Mouse (Mus musculus): Measurements from ENCODE around the gene Ncor2. TPM values are rescaled to one million over a fixed set of nuclear protein-coding genes. Genes with fewer than 3 reads are reported as not detected.

The Ncor2 gene
- total RNA-seq, 2 experiments from 2014 or later, result 229 to 297 TPM

DNA sequence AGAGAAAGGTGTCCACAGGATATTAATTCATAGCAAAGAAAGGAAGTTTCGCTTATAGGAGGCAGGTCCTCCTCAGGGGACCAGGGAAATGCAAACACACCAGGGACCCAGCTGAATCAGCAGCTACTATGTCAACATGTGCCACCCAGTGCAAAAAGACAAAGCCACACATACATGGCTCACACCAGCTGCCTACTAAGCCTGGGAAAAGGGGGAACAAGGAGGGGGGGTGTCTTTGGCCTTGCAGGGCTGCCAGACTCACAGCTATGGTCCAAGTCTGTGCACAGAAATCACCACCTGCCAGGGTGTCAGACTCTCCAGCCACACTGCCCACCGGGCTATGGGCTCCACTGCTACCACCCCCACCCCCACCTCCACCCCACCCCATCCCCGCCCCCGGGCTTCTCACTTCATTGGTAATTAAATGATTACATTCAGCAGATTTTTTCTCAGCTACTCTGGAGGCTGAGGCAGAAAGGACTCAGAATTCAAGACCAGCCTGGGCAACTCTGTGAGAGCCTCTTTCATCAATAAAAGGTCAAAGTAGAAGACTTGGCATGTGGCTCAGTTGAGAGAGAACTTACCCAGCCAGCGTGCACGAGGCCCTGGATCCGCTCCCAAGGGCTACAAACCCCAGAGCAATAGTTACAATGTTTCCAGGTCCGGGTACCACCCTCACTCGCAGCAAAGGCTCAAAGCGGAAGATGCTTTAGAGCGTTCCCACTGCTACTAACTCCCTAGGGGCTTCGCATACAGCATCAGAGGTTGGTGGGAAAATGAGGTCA lies 6.0 kb downstream of the Ncor2 start:
- DNase-seq (ENCODE audit: extremely low spot score in 1 of 2, low spot score in 1 of 2), result no peak

DNA sequence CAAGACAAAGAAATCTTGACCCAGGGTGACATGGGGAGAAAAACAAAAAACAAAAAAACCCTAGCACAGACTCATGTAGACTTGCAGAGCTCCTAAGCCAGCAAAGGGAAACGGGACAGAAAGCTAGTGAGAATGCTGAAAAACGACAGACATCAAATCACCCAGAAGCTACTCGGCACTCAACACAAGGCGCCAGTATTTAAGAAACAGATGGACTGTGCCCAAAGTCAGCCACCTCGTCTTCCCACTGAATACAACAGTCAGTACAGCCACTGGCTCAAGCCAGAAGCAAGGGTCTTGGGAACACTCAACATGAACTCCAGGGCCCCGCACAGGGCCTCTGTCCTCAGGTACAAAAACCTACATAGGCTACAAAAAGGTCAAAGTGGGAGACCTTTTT lies 7.8 kb downstream of the Ncor2 start:
- DNase-seq (ENCODE audit: extremely low spot score in 1 of 2, low spot score in 1 of 2), result no peak

- DNase-seq (ENCODE audit: extremely low spot score in 1 of 2, low spot score in 1 of 2), result no peak
Observed at GRCm38 (mm10) chr5:125170107-125170842, 8.7 kb downstream of the Ncor2 start.

DNA sequence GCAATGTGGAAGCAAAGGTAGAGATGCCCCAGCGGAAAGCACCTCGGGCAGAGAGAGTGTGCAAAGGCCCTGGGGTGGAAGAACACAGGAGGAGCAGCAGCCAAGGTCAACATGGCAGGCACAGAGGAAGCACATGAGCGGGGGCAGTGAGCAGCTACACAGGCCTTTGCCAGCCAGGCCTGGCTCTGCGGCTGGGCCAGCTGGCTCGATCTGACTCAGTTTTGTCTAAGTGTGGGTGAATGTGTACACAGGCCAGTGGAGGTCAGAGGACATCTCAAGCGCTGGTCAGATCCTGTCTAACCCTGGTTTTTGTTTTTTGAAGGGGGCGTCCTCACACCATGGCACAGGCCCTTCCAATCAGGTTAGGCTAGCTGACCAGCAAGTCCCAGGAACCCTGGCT lies 10.9 kb downstream of the Ncor2 start:
- no peak for DNase-seq (ENCODE audit: extremely low spot score in 1 of 2, low spot score in 1 of 2)

DNA sequence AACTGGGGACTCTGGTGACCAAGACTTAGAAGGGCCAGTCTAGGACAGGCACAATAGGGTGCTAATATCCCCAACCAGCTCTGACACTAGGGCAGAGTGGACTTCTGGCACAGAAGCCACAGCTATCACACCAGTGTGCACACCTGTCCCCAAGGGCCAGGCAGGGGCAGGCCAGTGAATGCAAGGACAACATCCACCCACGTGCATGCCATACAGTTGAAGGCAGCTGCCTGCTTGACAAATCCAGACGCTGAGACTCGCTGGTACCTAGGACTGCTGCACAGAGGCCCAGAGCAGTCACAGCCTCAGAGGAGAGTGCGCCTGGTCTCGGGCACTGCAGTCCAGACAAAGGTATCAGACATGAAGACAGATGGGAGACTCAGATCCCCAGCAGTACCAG lies 11.5 kb downstream of the Ncor2 start:
- no peak for DNase-seq (ENCODE audit: extremely low spot score in 1 of 2, low spot score in 1 of 2)

DNA sequence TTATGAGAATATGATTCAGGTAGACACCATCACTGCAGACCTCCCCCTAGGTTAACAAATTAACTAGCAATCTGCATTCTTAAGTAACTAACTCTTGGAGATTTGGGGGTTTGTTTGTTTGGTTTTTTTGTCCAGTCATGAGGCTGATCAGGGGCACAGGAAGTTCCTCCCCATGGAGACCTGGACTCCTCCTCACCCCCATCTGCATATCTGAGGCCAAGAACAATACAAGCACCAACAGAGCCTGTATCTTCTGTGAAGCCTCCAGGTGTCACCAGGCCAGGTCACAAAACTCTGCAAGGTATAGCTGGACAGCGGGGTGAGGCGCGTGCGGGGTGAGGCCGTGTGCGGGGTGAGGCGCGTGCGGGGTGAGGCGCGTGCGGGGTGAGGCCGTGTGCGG lies 13.0 kb downstream of the Ncor2 start:
- no peak for DNase-seq (ENCODE audit: extremely low spot score in 1 of 2, low spot score in 1 of 2)

DNA sequence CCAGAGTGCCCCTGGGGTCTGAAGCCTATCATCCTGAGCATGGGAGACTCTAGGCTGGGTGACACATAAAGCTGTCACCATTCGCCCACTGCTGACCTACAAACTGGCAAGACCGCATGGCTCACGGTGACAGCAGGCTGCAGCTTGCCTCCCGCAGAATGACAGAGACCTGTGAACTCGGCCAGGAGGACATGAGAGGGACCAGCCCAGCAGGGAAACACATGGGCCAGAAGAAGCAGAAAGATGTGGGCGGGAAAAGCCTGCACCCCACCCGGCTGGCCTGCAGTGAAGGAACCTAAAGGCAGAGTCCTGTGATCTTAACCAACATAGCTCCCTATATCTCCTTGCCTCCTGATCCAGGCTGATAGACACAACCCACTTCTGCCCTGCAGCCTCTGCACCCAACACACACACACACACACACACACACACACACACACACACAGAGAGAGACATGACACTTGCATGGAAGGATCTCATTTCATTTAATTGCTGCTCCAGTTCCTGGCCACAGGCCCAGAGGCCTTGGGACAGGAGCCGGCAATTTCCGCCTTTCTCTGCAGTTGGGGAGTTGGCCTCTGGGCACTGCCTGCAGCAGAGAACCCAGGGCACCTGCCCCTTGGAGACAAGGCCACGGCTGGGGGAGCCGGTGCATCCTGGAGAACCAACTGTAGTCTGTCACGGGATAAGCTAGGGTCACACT lies 14.4 kb downstream of the Ncor2 start:
- no peak for DNase-seq (ENCODE audit: extremely low spot score in 1 of 2, low spot score in 1 of 2)

DNA sequence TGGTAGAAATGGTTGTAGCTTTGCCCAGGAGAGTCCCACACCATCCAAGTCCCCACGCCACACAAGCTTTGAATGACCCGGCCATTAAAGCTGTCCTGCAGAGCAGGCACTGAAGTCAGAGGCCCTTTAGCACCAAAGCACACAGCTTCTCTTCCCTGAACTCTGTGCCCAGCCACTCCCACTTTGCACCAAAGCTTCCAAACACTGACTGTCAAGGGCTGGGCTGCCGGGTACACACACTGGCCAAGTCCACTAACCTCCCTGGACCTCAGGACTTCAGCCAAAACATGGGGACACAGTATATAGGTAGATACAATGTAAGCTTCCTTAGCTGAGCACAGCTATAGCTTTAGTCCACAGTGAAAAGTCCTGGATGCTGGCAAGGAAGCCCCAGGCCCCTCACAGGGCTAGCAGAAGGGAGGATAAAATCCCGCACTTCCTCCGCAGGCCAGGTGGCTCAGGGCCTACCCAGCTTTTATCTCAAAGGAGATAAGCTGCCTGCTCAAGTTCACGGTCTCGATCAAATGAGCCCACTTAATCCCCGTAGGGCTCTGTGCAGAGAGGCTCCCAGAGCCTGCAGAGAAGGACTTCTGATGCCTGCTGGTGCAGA lies 15.5 kb downstream of the Ncor2 start:
- DNase-seq (ENCODE audit: extremely low spot score in 1 of 2, low spot score in 1 of 2), result no peak

DNA sequence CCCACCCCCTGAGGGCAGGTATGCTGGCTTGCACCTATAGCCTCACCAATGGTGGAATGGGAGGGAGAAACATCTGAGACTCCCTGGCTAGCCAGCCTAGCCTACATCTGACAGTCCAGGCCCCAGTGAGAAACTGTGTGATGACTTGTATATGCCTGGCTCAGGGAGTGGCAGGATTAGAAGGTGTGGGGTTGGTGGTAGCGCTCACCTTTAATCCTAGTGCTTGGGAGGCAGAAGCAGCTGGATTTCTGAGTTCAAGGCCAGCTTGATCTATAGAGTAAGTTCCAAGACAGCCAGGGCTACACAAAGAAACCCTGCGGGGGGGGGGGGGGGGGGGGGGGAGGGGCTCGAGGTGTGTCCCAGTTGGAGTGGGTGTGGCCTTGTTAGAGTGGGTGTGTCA lies 16.6 kb downstream of the Ncor2 start:
- DNase-seq (ENCODE audit: extremely low spot score in 1 of 2, low spot score in 1 of 2), result no peak

DNA sequence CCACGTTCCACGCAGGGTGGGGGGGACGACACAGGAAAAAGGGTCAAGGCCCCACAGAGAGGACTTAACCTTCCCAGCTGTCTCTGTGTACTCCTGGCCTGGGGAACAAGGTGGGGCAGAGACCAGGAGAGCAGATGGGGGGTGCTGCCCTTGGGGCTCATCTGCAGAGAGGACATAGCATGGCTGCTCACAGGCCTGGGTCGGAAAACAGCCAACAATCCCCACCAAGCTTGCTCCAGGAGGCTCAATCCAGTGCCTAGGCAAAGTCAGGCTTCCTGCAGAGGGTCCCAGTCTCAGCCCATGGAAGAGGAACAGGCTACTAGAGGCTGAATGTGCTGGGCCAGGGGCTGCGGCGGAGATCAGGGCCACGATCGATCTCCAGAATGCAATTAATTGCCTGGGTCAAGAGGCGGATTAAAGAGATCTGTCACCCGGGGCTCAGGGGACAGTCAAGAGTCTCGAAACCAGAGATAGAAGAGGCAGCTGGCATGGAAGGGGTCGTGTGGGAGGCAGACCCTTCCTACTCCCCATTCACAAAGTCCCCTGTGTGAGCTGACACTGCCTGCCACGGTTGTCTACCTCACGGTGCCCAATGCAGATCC lies 19.1 kb downstream of the Ncor2 start:
- DNase-seq (ENCODE audit: extremely low spot score in 1 of 2, low spot score in 1 of 2), result no peak

DNA sequence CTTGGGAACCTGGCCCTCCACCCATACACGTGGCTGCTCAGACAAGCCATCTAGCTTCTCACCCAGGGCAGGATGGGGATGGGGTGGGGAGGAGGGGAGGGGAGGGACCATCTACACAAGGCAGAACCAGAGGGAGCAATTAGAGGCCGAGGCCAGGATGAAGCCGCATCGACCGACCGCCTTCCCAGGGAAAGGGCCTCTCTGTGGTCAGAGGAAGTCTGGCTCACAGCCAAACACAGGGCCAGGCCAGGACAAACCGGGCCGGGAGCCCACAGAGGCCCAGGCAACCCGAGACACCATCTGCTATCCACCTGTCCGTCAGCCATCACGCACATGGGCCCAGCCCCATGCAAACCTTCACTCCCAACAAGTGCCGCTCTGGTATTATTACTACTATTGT lies 19.7 kb downstream of the Ncor2 start:
- DNase-seq (ENCODE audit: extremely low spot score in 1 of 2, low spot score in 1 of 2), result peak in 1 of 2 experiments; percentile 46

DNA sequence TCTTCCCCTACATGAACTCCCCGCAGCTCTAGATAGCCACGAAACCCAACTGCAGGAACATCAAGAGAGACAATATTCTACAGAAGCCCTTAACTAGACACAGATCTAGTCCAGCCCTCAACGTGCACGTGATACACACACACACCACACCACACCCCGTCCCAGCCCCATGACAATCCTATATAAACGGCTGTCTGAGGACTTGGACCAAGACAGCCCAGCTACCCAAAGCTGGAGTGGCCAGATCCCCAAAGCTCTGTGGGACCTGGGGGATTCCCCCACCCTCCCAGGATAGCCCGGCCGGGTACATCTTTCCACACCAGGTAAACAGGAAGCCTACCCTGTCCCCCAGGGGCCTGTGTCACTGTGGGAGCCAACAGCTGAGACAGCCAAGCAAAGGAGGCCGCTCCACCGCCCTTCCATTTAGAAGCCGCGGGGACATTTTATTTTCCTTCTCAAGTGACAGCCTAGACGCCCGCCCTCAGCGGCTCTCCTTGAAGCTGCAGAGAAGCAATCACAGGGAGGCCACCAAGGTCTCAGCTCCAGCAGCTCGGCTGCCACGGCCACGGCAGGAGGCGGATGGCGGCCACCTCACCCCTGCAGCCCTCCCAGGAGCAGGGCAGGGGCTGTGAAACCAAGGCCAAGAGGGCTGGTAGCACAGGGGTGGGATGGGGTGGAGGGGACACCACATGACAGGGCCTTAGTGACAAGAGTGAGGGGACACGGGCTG lies 20.6 kb downstream of the Ncor2 start:
- no peak for DNase-seq (ENCODE audit: extremely low spot score in 1 of 2, low spot score in 1 of 2)

- no peak for DNase-seq (ENCODE audit: extremely low spot score in 1 of 2, low spot score in 1 of 2)
Observed at GRCm38 (mm10) chr5:125157375-125158033, 21.5 kb downstream of the Ncor2 start.

DNA sequence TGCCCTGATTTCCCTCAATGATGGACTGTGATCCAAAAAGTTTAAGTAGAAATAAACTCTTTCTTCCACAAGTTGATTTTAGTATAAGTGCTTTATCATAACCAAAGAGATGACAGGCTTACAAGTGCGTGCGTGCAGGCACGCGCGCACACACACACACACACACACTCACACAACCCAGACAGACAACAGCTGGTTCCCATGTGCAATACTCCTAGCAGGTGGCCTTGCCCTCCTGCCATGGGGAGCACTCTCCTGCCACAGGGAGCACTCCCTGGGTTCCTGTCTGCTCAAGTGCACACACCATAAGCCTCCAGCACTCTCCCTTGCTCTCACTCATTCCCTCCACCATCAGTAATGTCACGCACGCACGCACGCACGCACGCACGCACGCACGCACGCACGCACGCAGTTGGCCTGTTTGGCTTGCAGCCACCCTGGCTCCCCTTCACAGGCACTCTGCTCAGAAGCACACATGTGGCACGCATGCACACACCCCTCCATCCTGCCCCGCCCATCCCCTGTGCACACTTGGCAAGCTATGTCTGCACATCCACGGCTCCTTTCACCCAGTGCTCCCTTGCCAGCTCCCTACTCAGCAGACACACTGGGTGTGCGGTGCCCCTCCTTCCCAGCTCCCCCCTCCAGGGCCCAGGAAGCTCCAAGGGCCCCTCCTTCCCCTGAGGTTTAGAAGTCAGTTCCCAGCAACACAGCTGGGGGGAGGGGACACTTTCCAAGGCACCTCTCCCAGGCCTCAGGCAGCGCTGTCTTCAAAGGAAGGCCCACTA lies 22.4 kb downstream of the Ncor2 start:
- no peak for DNase-seq (ENCODE audit: extremely low spot score in 1 of 2, low spot score in 1 of 2)

DNA sequence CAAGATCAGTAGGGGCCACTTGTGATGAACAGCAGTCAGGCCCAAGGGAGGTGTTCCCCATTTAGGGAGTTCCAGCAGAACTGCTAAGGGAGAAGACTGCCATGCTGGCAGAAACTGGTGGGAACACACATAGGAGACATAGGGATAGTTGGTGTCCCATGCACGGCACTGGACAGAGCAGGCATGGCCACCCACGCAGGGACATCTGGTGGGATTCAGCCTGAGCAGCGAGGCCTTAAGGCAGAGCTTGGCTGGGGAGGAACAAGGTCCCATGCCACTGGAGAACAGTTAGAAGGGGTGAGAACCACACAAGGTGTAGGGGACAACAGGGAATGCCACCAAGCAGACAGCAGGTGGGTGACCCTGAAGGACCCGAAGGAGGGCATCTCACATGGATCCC lies 23.6 kb downstream of the Ncor2 start:
- no peak for DNase-seq (ENCODE audit: extremely low spot score in 1 of 2, low spot score in 1 of 2)

- peak in 1 of 2 experiments; percentile 53 for DNase-seq (ENCODE audit: extremely low spot score in 1 of 2, low spot score in 1 of 2)
Observed at GRCm38 (mm10) chr5:125154989-125155388, 24.0 kb downstream of the Ncor2 start.

- no peak for DNase-seq (ENCODE audit: extremely low spot score in 1 of 2, low spot score in 1 of 2)
Observed at GRCm38 (mm10) chr5:125154178-125154577, 24.8 kb downstream of the Ncor2 start.

DNA sequence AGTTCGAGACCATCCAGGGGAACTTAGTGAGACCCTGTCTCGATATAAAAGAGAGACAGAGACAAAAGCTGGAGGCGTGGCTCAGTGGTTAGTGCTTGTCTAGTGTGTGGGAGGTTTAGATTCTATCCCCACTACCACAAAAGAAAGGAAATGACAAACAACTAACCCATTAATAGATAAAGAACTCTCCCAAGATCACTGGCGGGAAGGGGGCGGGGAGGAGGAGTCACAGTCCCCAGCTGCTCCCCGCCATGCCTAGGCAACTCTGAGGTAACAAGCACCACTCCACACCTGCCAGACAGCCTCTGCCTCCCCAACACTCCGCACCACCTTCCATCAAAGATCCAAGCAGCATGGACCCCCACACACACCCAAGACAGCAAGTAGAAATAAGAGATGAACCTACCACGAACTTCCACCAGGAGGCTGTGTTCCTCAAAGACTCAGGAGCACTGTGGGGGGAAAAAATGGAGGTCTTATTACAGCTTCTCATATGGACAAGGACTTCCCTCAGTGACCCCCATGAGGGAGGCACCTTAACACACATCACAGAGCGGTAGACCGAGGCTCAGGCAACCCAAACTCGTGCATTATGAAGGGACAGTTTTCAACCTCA lies 25.7 kb downstream of the Ncor2 start:
- no peak for DNase-seq (ENCODE audit: extremely low spot score in 1 of 2, low spot score in 1 of 2)

Measured in layer of hippocampus, postnatal 25 days (tissue).